Mouse (Mus musculus) right cerebral cortex, postnatal 25 days (tissue): ENCODE measurements around the gene Gm15557.
"Not testable (repeated sequence)": the region's sequence is repeated elsewhere in the genome, so short reads cannot be mapped to it uniquely, and the experiment has no call there.

Experiments
- DNase-seq: peaks from one replicate; pipeline ENCODE4 v3.0.0; 2022

Gm15557 gene

GRCm38 (mm10) chr2:155940681-155941080 is at the start of gene Gm15557:
TSS of gene Gm15557 (plus strand) at chr2:155940728.
- DNase-seq, result no peak

DNA sequence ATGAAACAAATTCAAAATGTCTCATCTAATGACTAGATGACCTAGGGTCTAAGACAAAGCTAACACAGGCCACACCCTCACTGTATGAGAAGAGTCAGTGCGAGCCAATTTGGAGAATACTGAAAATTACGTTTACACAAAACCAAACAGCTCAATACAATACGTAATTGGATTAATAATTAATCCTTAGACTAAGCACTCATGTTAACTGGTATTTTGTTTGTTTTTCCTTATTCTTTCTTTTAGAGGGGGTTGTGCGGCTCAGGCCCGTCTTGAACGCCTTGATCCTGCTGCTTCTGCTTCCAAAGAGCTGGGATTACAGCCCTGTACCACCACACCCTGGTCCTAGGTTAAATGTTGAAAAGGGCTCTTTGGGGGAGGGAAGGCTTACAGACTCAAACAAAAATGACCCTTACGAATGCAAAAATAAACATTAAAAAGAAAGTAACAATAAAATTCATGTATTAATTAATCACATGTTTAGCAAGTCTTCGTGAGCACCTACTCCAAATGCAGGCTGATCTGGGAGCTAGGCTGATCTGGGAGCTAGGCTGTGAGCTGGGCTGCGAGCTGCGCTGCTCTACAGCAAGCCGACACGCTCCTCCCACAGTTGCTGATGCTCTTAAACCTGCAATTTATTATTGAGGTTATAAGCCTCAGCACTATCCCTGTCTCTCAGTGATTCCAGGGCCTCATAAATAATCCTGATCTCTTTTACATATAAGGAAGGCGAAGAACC is 46.1 kb upstream of the Gm15557 start:
- no peak for DNase-seq

DNA sequence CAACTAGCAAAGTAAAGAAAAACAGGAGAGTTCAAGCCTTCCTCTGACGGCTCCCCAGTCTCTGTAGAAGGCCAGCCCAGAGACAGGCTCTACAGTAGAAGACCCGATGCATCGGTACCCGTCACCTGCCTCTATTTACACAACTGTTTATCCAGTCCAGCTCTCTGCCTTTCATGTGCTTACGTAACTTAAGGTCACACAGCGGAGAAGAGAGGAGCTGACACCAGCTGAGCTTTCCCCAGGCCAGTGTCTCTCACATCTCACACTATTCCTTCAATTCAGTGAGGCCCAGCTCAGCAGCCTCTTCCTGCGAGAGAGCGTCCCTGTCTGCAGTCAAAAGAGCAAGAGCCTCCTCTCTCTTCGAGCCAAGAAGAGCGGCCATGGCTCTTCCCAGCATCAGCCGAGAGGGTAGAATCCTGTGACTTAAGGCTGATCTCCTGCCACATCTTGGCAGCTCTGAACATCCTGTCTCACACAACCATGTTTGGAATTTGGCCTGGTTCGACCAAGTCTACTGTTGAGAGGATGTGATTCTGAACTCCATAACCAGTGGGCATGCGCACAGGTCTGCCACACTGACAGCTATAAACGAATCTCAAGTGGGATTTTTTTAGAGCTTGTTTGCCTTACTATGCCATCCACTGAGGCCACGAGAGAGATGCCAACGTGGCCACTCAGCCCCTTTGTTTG is 45.3 kb upstream of the Gm15557 start:
- DNase-seq, result no peak

DNA sequence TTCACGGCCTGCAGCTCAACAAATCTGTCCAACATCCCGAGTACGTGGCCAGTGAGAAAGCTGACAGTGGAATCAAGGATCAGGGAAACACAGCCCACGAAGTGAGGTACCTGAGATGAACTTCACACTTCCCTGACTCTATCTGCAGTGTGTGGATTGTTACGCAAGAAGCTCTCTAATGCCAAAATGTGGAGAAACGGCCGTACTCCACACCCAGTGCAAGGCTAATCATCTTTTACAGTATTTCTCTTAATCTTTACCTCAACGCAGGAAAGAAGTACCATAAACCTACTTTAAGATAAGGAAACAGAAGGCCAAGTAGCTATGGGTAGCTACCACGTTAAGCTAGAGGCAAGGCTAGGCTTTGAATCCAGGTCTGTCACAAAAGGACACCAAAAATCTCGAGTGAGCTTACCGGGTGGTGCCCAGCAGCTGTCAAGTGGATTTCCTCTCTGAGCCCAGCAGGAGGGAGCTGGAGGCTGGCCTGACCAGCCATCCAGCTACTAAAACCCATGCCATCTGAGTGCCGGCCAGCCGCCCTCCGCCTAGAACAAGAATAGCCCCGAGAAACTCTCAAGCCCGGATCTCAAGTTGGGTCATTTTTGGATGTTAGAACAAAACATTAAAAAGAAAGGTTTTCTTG is 37.4 kb upstream of the Gm15557 start:
- no peak for DNase-seq

- no peak for DNase-seq
These were observed 36.9 kb upstream of the Gm15557 start for GRCm38 (mm10) chr2:155903632-155904008.

- no peak for DNase-seq
These were observed 25.8 kb upstream of the Gm15557 start for GRCm38 (mm10) chr2:155914684-155915083.

DNA sequence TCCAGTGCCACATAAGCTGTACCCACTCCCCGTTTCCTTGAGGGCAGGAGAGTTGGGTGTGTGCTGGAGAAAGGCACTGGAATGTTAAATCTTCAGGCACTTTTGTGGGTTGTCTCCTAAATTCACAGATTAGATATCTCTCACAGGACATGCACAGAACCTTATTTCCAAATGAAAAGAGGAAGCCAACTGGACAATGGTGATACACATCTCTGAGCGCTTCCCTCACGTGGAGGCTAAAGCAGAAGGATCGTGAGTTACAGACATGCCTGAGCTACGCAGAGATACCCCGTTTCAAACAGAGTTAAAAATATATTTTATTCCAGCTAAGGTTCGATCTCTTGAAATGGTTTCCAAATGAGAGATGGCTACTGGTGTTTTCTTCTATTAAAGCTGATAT is 17.4 kb upstream of the Gm15557 start:
- no peak for DNase-seq

DNA sequence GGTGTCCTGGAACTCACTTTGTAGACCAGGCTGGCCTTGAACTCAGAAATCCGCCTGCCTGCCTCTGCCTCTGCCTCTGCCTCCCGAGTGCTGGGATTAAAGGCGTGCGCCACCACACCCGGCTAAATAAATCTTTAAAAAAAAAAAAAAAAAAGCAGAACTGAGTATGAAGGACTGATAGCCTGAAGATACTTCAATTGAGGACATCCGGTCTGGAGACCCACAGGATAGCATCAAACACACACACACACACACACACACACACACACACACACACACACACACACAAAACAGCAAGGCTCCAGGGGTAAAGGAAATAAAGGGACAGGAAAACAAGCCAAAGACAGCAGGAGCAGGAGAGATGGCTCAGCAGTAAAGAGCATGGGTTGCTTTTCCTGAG is 15.3 kb upstream of the Gm15557 start:
- not testable (repeated sequence) for DNase-seq

GRCm38 (mm10) chr2:155928711-155929345 is 11.7 kb upstream of the Gm15557 start:
- no peak for DNase-seq

GRCm38 (mm10) chr2:155929531-155930442 is 10.7 kb upstream of the Gm15557 start, which contains the start of gene Uqcc1:
TSS of gene Uqcc1 (minus strand) at chr2:155930310.
- DNase-seq, result peak; percentile 92

DNA sequence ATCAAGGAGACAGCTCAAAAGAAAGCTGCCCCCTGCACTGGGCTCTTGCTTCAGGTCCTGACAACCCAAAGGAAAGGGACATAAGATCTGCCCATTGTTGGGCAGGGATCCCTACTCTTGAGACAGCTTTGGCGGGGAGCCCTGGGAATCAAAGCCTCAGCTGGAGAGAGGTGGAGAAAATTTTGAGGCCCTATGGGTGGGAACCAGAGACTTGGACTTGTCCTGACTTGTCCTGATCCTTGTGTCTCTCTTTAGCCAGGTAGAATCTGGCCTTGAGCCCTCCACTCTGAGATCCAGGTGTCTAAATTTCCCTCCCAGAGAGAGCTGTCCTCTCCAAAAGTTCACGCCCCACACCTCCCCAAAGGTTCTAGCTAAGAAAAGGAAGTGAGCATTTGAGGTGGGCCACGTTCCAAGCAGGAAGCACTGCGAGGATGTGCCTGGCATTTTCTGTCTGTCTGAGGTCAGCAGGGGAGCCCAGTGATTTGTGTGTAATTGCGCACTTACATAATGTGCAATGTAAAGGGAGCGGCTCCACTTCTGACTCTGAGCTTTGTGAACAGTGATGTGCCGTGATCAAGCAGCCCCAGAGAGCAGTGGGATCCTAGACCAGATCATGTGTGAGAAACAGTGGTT is 515 bp upstream of the Gm15557 start:
- no peak for DNase-seq

DNA sequence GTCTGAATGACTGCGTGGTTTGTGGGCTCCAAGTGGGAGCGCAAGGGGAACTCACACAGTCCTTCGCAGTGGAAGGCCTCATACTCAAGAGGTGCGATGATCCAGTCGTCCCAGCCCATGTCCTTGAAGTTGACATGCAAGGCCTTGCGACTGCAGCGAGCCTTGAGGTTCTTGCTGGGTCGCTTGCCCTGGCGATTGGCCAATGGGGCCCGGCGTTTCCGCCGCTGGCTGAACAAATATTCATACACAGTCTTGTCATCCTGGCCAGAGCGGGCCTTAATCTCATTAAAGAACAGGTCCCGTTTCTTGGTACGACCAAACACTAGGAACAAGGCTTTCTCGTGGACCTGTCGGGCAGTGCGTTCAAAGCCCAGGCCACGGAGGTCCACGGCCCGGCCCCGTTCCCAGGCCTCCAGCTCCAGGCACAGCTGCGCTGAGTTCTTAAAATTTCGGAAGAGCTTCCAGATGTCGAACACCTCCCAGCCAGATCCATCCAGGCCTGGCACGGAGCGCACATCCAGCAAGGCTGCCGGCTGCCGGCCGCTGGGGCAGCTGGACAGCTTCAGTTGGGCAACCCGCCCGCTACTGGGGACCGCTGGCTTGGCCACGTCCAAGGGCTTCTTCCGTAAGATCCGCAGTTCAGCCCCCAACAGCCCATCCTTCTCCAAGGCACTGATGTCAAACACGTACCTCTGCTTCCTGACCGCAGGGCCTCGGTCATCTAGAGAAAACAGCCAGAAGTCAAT is 1.3 kb downstream of the Gm15557 start:
- DNase-seq, result no peak

DNA sequence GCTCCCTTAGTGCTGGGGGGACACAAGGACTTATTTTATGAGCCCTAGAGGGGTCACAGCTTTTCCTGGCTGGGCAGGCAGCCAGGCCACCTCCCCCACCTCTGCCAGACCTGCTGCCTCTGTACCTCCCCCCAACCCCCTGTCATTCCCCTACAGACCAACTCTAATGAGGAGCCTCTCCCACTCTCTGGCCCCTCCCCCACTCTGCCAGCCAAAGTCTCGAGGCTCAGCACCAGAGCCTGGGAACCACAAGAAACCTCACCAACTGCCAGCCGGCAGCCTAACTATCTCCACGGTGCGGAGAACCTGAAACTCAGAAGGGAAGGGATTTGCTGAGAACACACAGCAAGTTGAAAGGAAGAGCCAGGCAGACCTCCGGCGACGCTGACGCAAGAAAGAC is 2.9 kb downstream of the Gm15557 start:
- no peak for DNase-seq

GRCm38 (mm10) chr2:155944685-155945084 is 4.2 kb downstream of the Gm15557 start:
- no peak for DNase-seq

- DNase-seq, result peak; percentile 26
These were observed 4.6 kb downstream of the Gm15557 start, which contains the start of gene Gdf5 for GRCm38 (mm10) chr2:155945124-155945523. TSS of gene Gdf5 (minus strand) at chr2:155945367.

- no peak for DNase-seq
These were observed 5.1 kb downstream of the Gm15557 start for GRCm38 (mm10) chr2:155945580-155945979.

DNA sequence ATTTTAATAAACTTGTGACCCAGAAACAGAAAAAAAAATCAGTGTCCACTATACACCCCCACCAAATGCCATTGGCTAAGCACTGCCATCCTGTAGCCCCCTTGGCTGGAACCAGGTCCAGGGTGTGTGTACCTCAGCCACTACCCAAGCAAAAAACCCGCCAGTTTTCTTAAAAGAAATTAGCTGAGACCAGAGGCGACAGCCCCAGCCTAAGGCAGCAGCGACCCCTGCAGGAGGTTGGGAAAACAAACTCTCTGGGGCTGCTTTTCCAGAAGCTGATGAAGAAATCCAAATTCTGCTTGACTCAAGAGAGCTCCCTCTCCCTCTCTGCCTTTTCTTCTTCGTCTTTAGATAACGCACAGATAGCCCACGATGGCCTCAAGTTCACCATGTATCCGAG is 5.5 kb downstream of the Gm15557 start:
- peak; percentile 41 for DNase-seq

GRCm38 (mm10) chr2:155946499-155946898 is 6.0 kb downstream of the Gm15557 start:
- no peak for DNase-seq

DNA sequence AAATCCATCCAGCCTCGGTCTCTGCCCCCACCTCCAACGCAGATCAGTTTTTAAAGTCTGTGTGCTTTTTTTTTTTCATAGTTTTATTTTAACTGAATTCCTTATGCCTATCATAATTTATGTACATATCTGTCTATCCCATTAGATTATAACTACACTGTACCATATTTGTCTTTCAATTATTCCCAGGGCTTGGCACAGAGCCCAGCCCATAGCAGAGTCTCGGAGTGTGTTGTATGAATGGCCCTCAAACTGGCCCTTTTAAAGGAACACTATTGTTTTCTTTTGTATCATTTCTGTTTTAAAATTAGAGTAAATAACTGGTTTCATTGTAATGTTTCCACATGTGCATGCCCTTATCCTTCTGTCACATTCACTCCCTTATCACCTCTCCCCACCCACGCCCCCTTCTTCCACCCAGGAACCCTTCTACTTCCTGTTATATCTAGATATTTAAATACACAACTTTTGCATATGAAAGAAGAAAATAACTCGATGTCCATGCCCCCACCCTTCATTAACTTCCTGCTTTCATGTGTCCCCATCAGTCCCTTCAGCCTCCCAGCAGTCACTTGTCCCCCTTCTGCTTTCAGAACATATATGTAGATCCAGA is 7.0 kb downstream of the Gm15557 start:
- no peak for DNase-seq

DNA sequence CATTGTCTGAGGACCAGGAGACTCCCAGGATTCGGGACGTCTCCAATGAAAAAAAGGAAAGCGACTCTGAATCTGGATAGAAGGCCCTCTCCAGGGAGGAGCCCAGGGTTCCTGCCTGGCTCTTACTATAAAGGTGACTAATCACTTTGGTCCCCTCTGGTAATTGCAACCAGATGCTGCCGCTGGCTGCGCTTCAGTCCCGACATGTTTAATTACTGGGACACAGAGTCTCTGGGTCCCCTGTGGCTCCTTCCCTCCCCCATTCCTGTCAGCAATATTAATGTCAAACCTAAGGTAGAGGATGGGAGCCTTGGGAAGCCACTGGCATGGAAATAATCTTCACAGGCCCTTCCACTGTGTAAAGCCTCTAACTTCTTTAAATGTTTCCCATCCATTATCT is 8.8 kb downstream of the Gm15557 start:
- DNase-seq, result no peak

DNA sequence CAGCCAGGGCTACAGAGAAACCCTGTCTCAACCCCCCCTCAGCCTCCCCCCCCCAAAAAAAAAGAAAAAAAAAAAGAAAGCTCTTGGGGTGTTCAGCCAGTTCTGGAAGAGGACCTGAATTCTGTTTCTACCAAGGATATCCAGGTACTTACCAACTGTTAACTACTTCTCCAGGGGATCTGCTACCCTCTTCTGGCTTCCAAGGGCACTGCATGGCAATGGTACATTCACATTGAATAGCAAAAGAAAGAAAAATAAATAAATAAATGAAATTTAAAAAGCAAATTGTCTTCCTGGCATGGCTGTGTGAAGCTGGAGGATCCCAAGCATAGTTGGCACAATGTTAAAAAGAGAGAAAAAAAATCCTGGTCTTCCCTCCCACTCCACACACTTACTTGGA is 11.5 kb downstream of the Gm15557 start:
- peak; percentile 40 for DNase-seq
